Mouse (Mus musculus) embryonic fibroblast, embryonic 13.5 days (primary cell): ENCODE results near the gene Myrfl.

Experiments
- CTCF ChIP-seq: IDR thresholded peaks from 2 replicates; pipeline ENCODE4 v1.5.1; 2011; ENCODE audit warnings: mild to moderate bottlenecking, control low read depth, low read length, moderate library complexity, borderline replicate concordance; ENCODE audit not compliant: insufficient read depth
- POLR2A ChIP-seq: IDR thresholded peaks from 2 replicates; pipeline ENCODE4 v1.6.1; 2011; ENCODE audit warnings: low read depth, mild to moderate bottlenecking, control low read depth, low read length, moderate library complexity

DNA sequence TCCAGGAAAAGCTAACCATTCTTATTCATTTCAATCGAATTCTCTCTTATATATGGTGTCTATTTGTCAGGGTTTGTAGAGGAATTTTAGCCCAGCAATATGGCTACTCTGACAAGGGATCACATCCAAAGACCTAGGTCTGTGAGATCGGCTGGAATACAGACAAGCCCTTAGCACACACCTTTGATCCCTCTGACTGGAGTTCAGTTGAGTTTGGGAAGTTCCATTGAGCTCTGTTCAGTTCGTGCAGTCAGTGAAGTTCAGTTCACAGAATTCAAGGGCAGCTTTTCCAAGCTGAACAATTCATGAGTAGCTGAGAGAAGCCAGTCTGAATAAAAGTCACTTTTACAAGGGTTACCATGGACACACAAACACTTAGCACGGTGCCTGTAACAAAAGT is 148.0 kb downstream of the Myrfl start:
- TF ChIP-seq POLR2A: no peak
- TF ChIP-seq CTCF: no peak
